Mouse (Mus musculus) spleen, adult 2 months (tissue): ENCODE results near the gene Cep112.

Experiments used
- CTCF ChIP-seq: fragments of 200-500 bp; IDR thresholded peaks from 2 replicates; pipeline ENCODE4 v1.5.1; 2011; ENCODE audit warnings: mild to moderate bottlenecking, inconsistent platforms; ENCODE audit not compliant: insufficient read depth, insufficient read length, insufficient replicate concordance; ENCODE audit errors: extremely low read depth
- POLR2A ChIP-seq: fragments of 200-500 bp; IDR thresholded peaks from 2 replicates; pipeline ENCODE4 v1.6.1; 2011; ENCODE audit warnings: low read depth, low read length, inconsistent platforms

GRCm38 (mm10) chr11:108382664-108383063 is 42.3 kb upstream of the Cep112 start:
- TF ChIP-seq CTCF (no peak), POLR2A (no peak)
